Mouse (Mus musculus): ENCODE data around the gene Adamts15. TPM values are rescaled to one million over a fixed set of nuclear protein-coding genes. Genes with fewer than 3 reads are reported as not detected.

The Adamts15 gene
- polyA plus RNA-seq, 1 experiment from 2014 or later, result 10.2 TPM

DNA sequence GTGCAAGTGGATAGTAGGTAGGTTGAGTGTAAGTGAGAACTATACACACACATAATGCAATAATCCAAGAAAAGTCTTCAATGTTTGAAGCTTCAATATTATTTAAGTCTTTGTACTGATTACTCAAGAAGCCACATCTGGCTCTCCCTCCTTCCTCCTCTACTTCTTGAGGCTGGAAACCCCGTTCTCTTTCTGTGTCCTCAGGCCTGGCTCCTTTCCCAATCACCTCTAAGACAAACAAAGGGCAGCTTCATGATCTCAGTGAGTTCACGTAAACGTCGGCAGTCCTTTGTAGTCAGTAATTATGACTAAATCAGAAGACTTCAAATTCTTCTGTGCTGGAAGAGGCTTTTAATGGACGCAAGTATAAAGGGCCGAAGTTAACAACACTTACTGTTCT lies 12.6 kb upstream of the Adamts15 start:
- no peaks in the 10 kb centered on the region for H3K27me3 ChIP-seq (replicated peaks; ENCODE audit: insufficient read depth, low read length)
- peak; percentile 51 for ATAC-seq
- no peak overlapping the region for H3K4me2 ChIP-seq (replicated peaks; ENCODE audit: low read depth, low read length)
- H3K4me1 ChIP-seq (ENCODE audit: insufficient read depth, low read depth, low read length), result no peaks in the 10 kb centered on the region; the same call in 1 of the 2 replicates
- no peak overlapping the region for H3K4me3 ChIP-seq (ENCODE audit: low read depth, low read length)
- H3K27ac ChIP-seq (ENCODE audit: low read length), result no peak overlapping the region
- WGBS, result 20% methylated on average over 6 of the region's 6 CpGs
- TF ChIP-seq EP300 (IDR thresholded peaks at IDR 0.05) (no peak), CTCF (IDR thresholded peaks at IDR 0.05) (no peak)
- no peak overlapping the region for H3K9ac ChIP-seq (replicated peaks; ENCODE audit: low read depth)
- H3K36me3 ChIP-seq (ENCODE audit: insufficient read depth, low read length), result no peaks in the 10 kb centered on the region
- DNase-seq (ENCODE audit: low spot score), result peak; percentile 66
- no peaks in the 10 kb centered on the region for H3K9me3 ChIP-seq (ENCODE audit: low read length)

DNA sequence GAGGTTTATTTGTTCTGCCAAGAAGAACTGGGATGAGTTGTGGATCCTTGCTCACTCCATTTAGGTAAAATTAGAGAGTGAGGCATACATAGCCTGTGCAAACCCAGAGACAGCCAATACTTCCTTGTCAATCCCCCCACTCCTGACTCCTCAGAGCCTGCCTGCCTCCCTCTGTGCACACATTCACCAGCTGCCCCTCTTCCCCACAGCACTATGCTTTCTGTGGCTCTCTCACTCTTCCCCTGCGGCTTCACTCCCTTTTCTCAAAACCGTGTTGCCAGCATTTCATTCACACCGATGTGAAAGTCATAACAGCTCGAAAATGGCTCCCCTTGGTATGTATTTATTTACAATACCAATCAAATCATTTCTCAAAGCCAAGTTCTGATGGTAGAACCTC lies 10.1 kb upstream of the Adamts15 start:
- Histone ChIP-seq H3K9ac (replicated peaks; ENCODE audit: low read depth) (no peak overlapping the region), H3K4me1 (ENCODE audit: insufficient read depth, low read depth, low read length) (no peaks in the 10 kb centered on the region; the same call in 1 of the 2 replicates), H3K4me2 (replicated peaks; ENCODE audit: low read depth, low read length) (no peak overlapping the region), H3K27ac (ENCODE audit: low read length) (no peak overlapping the region), H3K4me3 (ENCODE audit: low read depth, low read length) (no peak overlapping the region), H3K27me3 (replicated peaks; ENCODE audit: insufficient read depth, low read length) (no peaks in the 10 kb centered on the region), H3K9me3 (ENCODE audit: low read length) (no peaks in the 10 kb centered on the region), H3K36me3 (ENCODE audit: insufficient read depth, low read length) (no peaks in the 10 kb centered on the region)
- 41% methylated on average over 4 of the region's 4 CpGs for WGBS
- DNase-seq (ENCODE audit: low spot score) (no peak), ATAC-seq (0 out of 2 replicates have a peak, but pooled peaks have one; percentile 13)
- TF ChIP-seq EP300 (IDR thresholded peaks at IDR 0.05) (no peak), CTCF (IDR thresholded peaks at IDR 0.05) (no peak)

DNA sequence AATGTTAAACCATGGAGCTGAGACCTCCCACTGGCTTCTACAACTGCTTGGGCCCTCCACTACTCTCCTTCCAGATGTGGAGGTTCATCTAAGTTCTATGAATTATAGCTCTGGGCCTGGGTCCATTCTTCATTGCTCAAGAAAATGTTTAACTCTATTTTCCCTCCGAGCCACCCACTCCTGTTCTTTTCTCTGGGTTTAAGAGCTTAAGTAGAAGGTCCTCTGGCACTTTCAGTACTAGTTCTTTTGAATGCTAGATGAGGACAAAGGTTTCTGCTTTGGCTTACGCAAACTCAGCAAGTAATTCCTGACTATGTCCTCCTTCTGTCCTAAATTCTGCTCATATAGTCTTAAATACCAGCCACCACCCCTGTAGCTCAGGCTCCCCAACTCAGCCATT lies 6.5 kb upstream of the Adamts15 start:
- TF ChIP-seq EP300 (IDR thresholded peaks at IDR 0.05), result no peak
- TF ChIP-seq CTCF (IDR thresholded peaks at IDR 0.05), result no peak
- H3K27me3 ChIP-seq (replicated peaks; ENCODE audit: insufficient read depth, low read length), result no peaks in the 10 kb centered on the region
- WGBS, result 79% methylated on average over 2 of the region's 2 CpGs

DNA sequence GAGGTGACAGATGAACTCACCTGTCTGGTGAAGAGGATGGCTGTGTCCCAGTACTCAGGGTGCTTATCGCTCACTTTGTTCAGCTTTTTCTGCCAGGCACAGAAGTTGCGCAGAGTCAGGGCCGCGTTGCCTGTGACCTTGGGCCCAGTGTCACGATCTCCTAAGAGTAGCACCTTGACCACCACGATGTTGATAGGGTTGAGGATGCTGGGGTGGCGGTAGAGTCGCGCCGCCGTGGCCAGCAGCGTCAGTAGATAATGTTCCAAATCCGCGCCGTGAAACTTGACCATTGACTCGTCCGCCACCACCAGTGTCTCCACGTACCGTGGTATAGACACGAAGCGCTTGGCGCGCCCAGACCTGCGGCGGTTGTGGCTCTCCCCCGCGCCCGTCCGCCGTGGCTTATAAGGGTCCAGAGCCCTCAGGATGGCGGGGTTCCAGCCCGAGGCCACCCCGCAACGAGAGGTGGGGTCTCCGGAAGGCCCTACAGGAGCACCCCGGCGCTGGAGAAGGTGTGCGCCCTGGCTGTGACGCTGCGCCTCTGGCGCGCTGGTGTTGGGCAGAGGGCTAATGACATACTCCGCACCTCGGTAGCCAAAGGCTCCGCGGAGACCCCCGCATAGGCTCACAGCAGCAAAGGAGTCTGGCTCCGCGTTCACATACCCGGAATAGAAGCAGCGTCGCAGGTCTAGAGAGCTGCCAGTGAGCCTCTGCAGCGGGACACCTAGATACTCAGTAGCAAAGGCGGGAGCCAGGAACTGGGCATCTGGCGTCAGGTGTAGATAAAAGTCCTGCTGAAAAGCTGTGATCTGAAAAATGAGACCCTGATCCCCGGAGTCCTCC lies 770 bp downstream of the Adamts15 start:
- Histone ChIP-seq H3K36me3 (ENCODE audit: insufficient read depth, low read length) (no peaks in the 10 kb centered on the region), H3K4me3 (ENCODE audit: low read depth, low read length) (peak overlapping the region; percentile 52), H3K4me2 (replicated peaks; ENCODE audit: low read depth, low read length) (peak overlapping the region; percentile 61), H3K4me1 (ENCODE audit: insufficient read depth, low read depth, low read length) (no peaks in the 10 kb centered on the region), H3K27me3 (replicated peaks; ENCODE audit: insufficient read depth, low read length) (peaks cover 22% of the 10 kb centered on the region; the same call in 1 of the 2 replicates), H3K9ac (replicated peaks; ENCODE audit: low read depth) (peak overlapping the region; percentile 56), H3K27ac (ENCODE audit: low read length) (peak overlapping the region; percentile 68), H3K9me3 (ENCODE audit: low read length) (no peaks in the 10 kb centered on the region)
- TF ChIP-seq EP300 (IDR thresholded peaks at IDR 0.05), result no peak
- no peak for TF ChIP-seq CTCF (IDR thresholded peaks at IDR 0.05)
- WGBS, result 4% methylated on average over 54 of the region's 56 CpGs
- ATAC-seq, result peak; percentile 1; the same call in 1 of the 2 replicates
- DNase-seq (ENCODE audit: low spot score), result no peak

More for the DNA sequence above, 6.5 kb upstream of the Adamts15 start:
- H3K4me2 ChIP-seq (replicated peaks; ENCODE audit: low read depth, low read length), result no peak overlapping the region
- DNase-seq (ENCODE audit: low spot score) (no peak), ATAC-seq (no peak)
- H3K27ac ChIP-seq (ENCODE audit: low read length), result no peak overlapping the region
- H3K4me1 ChIP-seq (ENCODE audit: insufficient read depth, low read depth, low read length), result no peaks in the 10 kb centered on the region
- H3K4me3 ChIP-seq (ENCODE audit: low read depth, low read length), result no peak overlapping the region
- H3K36me3 ChIP-seq (ENCODE audit: insufficient read depth, low read length), result no peaks in the 10 kb centered on the region
- H3K9me3 ChIP-seq (ENCODE audit: low read length), result no peaks in the 10 kb centered on the region
- no peak overlapping the region for H3K9ac ChIP-seq (replicated peaks; ENCODE audit: low read depth)

DNA sequence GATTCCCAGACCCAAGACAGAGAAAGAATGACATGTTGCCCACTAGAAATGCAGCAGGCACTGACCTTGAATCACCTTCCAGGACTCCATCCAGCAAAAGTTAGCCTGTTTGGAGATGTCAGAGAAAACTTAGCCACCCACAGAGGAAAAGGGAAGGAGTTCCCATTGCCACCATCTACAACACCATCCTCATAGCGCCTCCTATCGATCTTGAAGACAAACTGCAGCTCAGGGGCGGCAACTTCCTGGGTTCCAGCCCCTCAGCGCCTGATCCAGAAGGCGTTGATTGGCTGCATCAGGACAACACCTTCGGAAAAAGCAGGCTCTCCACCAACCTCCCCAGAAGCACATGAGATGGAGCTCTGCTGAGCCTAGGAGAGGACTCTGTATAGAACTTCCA lies 1.5 kb downstream of the Adamts15 start:
- H3K4me3 ChIP-seq (ENCODE audit: low read depth, low read length), result peak overlapping the region; percentile 52
- H3K4me1 ChIP-seq (ENCODE audit: insufficient read depth, low read depth, low read length), result no peaks in the 10 kb centered on the region
- peak overlapping the region; percentile 61 for H3K4me2 ChIP-seq (replicated peaks; ENCODE audit: low read depth, low read length)
- no peak overlapping the region for H3K27ac ChIP-seq (ENCODE audit: low read length)
- WGBS, result 22% methylated on average over 6 of the region's 6 CpGs
- H3K9ac ChIP-seq (replicated peaks; ENCODE audit: low read depth), result no peak overlapping the region
- TF ChIP-seq EP300 (IDR thresholded peaks at IDR 0.05) (no peak), CTCF (IDR thresholded peaks at IDR 0.05) (peak; percentile 78)
- no peaks in the 10 kb centered on the region for H3K9me3 ChIP-seq (ENCODE audit: low read length)
- DNase-seq (ENCODE audit: low spot score) (peak; percentile 71), ATAC-seq (peak; percentile 23)
- peaks cover 22% of the 10 kb centered on the region; the same call in 1 of the 2 replicates for H3K27me3 ChIP-seq (replicated peaks; ENCODE audit: insufficient read depth, low read length)
- H3K36me3 ChIP-seq (ENCODE audit: insufficient read depth, low read length), result no peaks in the 10 kb centered on the region

DNA sequence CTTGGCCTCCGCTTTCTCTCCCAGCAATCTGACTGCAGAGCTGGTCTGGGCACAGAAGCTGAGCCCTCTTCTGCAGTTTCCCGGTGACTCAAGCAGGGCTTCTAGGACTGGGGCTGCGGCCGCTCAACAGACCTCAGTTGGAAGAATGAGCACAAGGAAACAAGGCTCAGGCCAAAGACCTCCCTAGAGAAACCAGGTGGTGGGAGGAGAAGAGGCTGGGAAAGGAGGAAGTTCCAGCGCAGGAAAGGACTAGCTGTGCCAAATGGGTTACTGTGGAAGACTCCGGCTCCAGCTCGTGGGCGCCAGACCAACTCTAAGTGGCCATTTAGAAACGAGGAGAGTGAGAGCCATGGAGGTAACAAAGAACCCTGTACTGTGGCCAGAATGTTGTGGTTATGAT lies 2.6 kb downstream of the Adamts15 start:
- H3K4me3 ChIP-seq (ENCODE audit: low read depth, low read length), result peak overlapping the region; percentile 52; the same call in 1 of the 2 replicates
- ATAC-seq (no peak), DNase-seq (ENCODE audit: low spot score) (peak; percentile 15)
- no peak overlapping the region for H3K9ac ChIP-seq (replicated peaks; ENCODE audit: low read depth)
- H3K36me3 ChIP-seq (ENCODE audit: insufficient read depth, low read length), result no peaks in the 10 kb centered on the region
- H3K4me1 ChIP-seq (ENCODE audit: insufficient read depth, low read depth, low read length), result no peaks in the 10 kb centered on the region
- WGBS, result 73% methylated on average over 9 of the region's 9 CpGs
- no peaks in the 10 kb centered on the region for H3K9me3 ChIP-seq (ENCODE audit: low read length)
- H3K27me3 ChIP-seq (replicated peaks; ENCODE audit: insufficient read depth, low read length), result peaks cover 22% of the 10 kb centered on the region; the same call in 1 of the 2 replicates
- peak overlapping the region; percentile 61 for H3K4me2 ChIP-seq (replicated peaks; ENCODE audit: low read depth, low read length)
- H3K27ac ChIP-seq (ENCODE audit: low read length), result no peak overlapping the region
- no peak for TF ChIP-seq EP300 (IDR thresholded peaks at IDR 0.05)
- no peak for TF ChIP-seq CTCF (IDR thresholded peaks at IDR 0.05)
